Mouse (Mus musculus): ENCODE measurements around the gene Dzip1. TPM values are rescaled to one million over a fixed set of nuclear protein-coding genes. Genes with fewer than 3 reads are reported as not detected.

Gene Dzip1
- total RNA-seq, 2 experiments from 2014 or later: 137 to 145 TPM

DNA sequence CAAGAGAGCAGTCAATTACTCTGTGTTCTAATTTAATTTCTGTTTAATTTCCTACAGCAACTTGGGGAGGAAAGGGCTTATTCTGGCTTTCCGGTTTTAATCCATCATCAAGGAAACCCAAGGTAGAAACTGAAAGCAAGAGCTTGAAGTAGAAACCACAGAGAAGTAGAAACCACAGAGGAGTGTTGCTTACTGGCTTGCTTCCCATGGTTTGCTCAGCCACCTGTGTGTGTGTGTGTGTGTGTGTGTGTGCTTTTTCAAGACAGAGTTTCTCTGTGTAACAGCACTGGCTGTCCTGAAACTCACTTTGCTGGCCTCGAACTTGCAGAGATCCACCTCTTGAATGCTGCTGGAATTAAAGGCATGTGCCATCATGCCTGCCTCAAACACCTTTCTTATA lies 4.5 kb upstream of the Dzip1 start:
- intact Hi-C loops (cut with DNase I): no loop called here
- no peak for DNase-seq (ENCODE audit: extremely low spot score in 1 of 2, low spot score in 2 of 2)

DNA sequence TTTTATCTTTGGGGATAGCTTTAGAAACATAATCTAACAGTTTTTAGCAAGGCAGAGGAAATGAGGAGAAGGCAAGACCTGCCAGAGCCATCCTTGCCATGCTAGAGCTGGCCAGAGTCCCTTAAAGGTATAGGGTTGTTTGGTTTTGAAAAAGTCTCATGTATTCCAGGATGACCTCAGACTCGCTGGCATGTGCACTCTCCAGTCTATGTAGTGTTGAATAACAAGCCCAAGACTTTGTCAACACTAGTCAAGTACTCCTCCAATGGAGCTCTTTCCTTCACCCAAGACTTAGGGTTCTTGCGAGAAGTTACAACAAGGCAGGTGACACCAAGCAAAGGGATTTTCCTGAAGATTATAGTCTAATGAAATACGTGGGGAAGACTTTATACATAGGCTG lies 3.3 kb upstream of the Dzip1 start:
- intact Hi-C loops (cut with DNase I): no loop called here
- no peak for DNase-seq (ENCODE audit: extremely low spot score in 1 of 2, low spot score in 2 of 2)

GRCm38 (mm10) chr14:118922667-118923184 lies 2.5 kb downstream of the Dzip1 start:
- peak in 1 of 2 experiments; percentile 57 for DNase-seq (ENCODE audit: extremely low spot score in 1 of 2, low spot score in 2 of 2)
- intact Hi-C loops (cut with DNase I): loop anchor here (1.0 kb wide), 1 partner anchor 15 kb away; the partner anchor contains the start of gene Dnajc3

GRCm38 (mm10) chr14:118922251-118922650 lies 3.0 kb downstream of the Dzip1 start:
- intact Hi-C loops (cut with DNase I): no loop called here
- no peak for DNase-seq (ENCODE audit: extremely low spot score in 1 of 2, low spot score in 2 of 2)

- intact Hi-C loops (cut with DNase I): no loop called here
- no peak for DNase-seq (ENCODE audit: extremely low spot score in 1 of 2, low spot score in 2 of 2)
These were observed 4.6 kb downstream of the Dzip1 start for GRCm38 (mm10) chr14:118920654-118921053.

DNA sequence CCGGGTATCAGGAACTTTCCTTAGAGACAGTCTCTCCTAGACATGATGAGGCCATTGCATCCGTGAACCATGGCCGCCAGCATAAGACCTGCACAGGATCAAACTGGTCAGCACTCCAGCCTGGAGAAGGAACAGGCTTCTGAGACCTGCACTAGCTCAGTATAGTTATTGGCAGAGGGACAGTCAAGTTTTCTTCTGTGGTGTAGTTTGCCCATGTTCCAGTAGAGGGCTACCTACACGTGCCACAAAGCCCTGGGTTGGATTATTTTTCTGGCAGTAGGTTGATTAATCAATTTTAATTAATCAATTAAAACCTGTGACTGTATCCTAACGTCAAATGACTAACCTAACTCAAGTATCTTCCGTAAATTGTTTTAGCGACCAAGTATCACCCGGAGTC lies 6.2 kb downstream of the Dzip1 start:
- intact Hi-C loops (cut with DNase I): no loop called here
- no peak for DNase-seq (ENCODE audit: extremely low spot score in 1 of 2, low spot score in 2 of 2)

GRCm38 (mm10) chr14:118913651-118914050 lies 11.6 kb downstream of the Dzip1 start:
- intact Hi-C loops (cut with DNase I): loop anchor here (5.0 kb wide), 1 partner anchor 86 kb away; no protein-coding TSS in a partner anchor
- no peak for DNase-seq (ENCODE audit: extremely low spot score in 1 of 2, low spot score in 2 of 2)

- intact Hi-C loops (cut with DNase I): loop anchor here (5.0 kb wide), 1 partner anchor 84 kb away; no protein-coding TSS in a partner anchor
- DNase-seq (ENCODE audit: extremely low spot score in 1 of 2, low spot score in 2 of 2): no peak
These were observed 13.7 kb downstream of the Dzip1 start for GRCm38 (mm10) chr14:118911521-118911920.

DNA sequence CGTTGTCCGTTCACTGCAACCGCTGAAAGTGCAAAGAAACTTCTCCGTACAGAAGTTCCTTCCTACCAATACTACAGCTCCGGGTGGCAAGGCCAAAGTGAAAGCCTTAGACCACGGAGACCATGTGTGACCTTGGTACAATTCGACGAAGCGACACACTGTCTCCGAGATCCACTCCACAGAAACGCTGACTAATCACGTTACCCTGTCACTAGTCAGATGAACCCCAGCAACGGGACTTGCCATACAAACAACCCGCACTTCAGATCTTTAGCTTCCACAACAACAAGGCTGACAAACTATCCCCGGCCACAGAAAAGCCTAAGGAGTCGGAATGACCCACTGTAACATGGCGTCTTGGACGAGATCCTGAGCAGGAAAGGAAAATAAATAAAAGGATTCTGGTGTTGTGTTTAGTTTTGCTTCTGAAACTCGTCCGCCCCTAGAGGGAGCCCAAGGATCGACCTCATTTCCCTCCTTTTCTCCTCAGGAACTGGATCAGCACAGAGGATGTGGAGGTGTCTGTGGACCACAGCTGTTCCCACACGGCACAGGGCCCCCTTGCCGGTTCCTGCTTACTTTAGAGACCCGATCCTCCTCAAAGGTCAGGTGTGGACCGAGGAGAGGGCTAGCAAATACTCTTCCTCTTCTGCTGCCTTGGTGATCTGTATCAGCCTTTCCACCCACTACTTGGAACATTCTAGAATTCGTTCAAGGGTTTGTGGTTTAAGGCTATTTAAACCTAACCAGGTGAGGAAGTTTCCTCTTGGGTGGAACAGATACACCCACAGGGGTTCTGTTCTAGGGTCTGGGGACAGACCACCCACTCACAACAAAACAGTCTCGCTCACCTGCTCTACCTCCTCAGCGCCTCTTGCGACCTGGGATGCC lies 14.7 kb downstream of the Dzip1 start:
- intact Hi-C loops (cut with DNase I): loop anchor here (5.0 kb wide), 1 partner anchor 83 kb away; no protein-coding TSS in a partner anchor
- DNase-seq (ENCODE audit: extremely low spot score in 1 of 2, low spot score in 2 of 2): peak; percentile 67 to 82

DNA sequence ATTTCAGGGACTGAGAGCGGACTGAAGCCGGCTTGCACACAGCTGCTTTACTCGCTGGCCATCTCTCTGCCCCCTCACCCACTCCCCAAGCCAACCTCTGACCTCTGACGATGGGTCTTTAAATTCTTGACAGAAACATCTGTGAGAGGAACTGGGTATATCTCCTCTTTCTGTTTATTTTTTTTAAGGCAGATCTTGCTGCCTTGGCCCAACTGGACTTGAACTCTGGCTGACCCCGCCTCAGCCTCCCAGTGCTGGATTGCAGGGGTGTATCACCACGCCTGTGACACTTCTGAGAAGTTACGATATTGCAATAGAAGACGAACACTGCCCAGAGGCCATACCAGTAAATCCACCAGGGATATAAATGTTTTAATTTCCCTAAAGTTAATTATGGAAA lies 15.4 kb downstream of the Dzip1 start:
- intact Hi-C loops (cut with DNase I): loop anchor here (5.0 kb wide), 1 partner anchor 83 kb away; no protein-coding TSS in a partner anchor
- no peak for DNase-seq (ENCODE audit: extremely low spot score in 1 of 2, low spot score in 2 of 2)

GRCm38 (mm10) chr14:118907592-118907991 lies 17.7 kb downstream of the Dzip1 start:
- intact Hi-C loops (cut with DNase I): no loop called here

GRCm38 (mm10) chr14:118903867-118904562 lies 21.2 kb downstream of the Dzip1 start:
- intact Hi-C loops (cut with DNase I): loop anchor here (5.0 kb wide), 1 partner anchor 82 kb away; no protein-coding TSS in a partner anchor

More at GRCm38 (mm10) chr14:118907592-118907991, 17.7 kb downstream of the Dzip1 start:
- no peak for DNase-seq (ENCODE audit: extremely low spot score in 1 of 2, low spot score in 2 of 2)

GRCm38 (mm10) chr14:118903397-118903796 lies 21.9 kb downstream of the Dzip1 start:
- no peak for DNase-seq (ENCODE audit: extremely low spot score in 1 of 2, low spot score in 2 of 2)
- intact Hi-C loops (cut with DNase I): loop anchor here (5.0 kb wide), 1 partner anchor 81 kb away; no protein-coding TSS in a partner anchor

More at GRCm38 (mm10) chr14:118903867-118904562, 21.2 kb downstream of the Dzip1 start:
- no peak for DNase-seq (ENCODE audit: extremely low spot score in 1 of 2, low spot score in 2 of 2)

- DNase-seq (ENCODE audit: extremely low spot score in 1 of 2, low spot score in 2 of 2): no peak
- intact Hi-C loops (cut with DNase I): loop anchor here (5.0 kb wide), 1 partner anchor 79 kb away; no protein-coding TSS in a partner anchor
These were observed 24.3 kb downstream of the Dzip1 start for GRCm38 (mm10) chr14:118900911-118901310.

DNA sequence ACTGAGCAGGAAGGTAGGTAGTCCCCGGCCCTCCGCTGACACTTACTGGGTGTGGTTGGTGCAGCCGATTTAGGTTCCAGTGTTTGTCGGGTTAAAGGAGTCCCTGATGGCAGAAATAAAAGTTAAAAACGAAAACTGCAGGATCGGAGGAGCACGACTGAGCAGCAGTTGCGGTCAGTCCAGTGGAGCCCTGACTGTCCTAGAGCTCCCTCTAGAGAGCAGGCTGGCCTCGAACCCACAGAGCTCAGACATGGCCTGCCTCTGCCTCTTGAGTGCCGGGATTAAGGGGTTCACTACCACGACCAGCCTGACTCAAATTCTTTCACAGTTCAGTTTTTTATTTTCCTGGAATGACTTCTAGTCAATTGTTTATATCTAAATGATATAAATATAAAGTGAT lies 25.3 kb downstream of the Dzip1 start:
- intact Hi-C loops (cut with DNase I): loop anchor here (5.0 kb wide), 1 partner anchor 78 kb away; no protein-coding TSS in a partner anchor

GRCm38 (mm10) chr14:118895655-118896054 lies 29.6 kb downstream of the Dzip1 start:
- intact Hi-C loops (cut with DNase I): no loop called here
- DNase-seq (ENCODE audit: extremely low spot score in 1 of 2, low spot score in 2 of 2): no peak

More for the DNA sequence above, 25.3 kb downstream of the Dzip1 start:
- DNase-seq (ENCODE audit: extremely low spot score in 1 of 2, low spot score in 2 of 2): no peak

- DNase-seq (ENCODE audit: extremely low spot score in 1 of 2, low spot score in 2 of 2): no peak
- intact Hi-C loops (cut with DNase I): no loop called here
These were observed 30.0 kb downstream of the Dzip1 start for GRCm38 (mm10) chr14:118895228-118895627.

DNA sequence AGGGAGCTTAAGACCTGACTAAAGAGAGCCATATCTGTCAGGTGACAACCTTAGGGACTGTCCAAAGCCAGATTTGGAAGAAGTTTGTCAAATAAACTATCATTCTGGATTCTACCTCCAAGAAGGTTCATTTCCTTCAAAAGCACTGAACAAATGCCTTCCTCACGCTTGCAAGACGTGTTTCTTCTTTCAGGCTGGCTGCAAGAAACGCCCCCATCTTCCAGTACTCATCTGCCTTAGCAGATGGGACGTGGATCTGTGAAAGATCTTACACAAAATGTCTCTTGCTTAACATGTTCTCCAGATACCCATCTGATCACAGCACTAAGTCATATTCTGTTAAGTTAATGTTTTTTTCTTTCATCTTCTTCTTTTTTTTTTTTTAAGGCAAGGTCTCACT lies 35.2 kb downstream of the Dzip1 start:
- peak in 1 of 2 experiments; percentile 64 for DNase-seq (ENCODE audit: extremely low spot score in 1 of 2, low spot score in 2 of 2)
- intact Hi-C loops (cut with DNase I): no loop called here

DNA sequence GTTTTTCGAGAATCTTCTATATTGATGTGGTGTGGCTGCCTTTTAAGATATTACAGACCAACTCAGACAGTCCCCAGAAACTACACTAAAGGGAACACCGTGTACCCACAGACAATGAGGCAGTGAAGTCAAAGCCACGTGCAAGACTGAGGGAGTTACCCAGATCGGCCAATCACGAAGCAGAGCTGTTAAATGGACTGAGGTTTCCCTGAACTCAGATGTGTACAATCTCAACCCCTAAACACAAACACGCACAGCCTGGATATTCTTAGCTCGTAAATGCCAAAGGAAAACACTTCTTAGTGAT lies 41.1 kb downstream of the Dzip1 start:
- DNase-seq (ENCODE audit: extremely low spot score in 1 of 2, low spot score in 2 of 2): no peak
- intact Hi-C loops (cut with DNase I): no loop called here
